Mouse (Mus musculus) erythroblast, embryonic 14.5 days (primary cell): ENCODE measurements around the gene Dscam. TPM values are rescaled to one million over a fixed set of nuclear protein-coding genes. Genes with fewer than 3 reads are reported as not detected.

Experiments used
- H3K27me3 ChIP-seq: 2 replicates; pipeline ENCODE4 v1.6.1; 2012; ENCODE audit warnings: inconsistent platforms; ENCODE audit not compliant: control insufficient read depth
- H3K36me3 ChIP-seq: 2 replicates; pipeline ENCODE4 v1.6.1; 2012; ENCODE audit warnings: mild to moderate bottlenecking, inconsistent platforms; ENCODE audit not compliant: control insufficient read depth
- H3K4me1 ChIP-seq: 2 replicates; pipeline ENCODE4 v1.6.1; 2012; ENCODE audit warnings: inconsistent platforms; ENCODE audit not compliant: control insufficient read depth
- H3K4me3 ChIP-seq: replicated peaks from 2 replicates; pipeline ENCODE3; 2012; ENCODE audit warnings: moderate library complexity, mild to moderate bottlenecking, inconsistent platforms
- H3K9me3 ChIP-seq: 2 replicates; pipeline ENCODE4 v1.6.1; 2012; ENCODE audit warnings: low read length, inconsistent platforms, mixed read lengths; ENCODE audit not compliant: control insufficient read depth
- GATA1 ChIP-seq: IDR thresholded peaks from 2 replicates; pipeline ENCODE4 v1.6.1; 2012; ENCODE audit warnings: low read length, inconsistent platforms, mixed read lengths
- TAL1 ChIP-seq: IDR thresholded peaks from 3 replicates; pipeline ENCODE4 v1.6.1; 2012; ENCODE audit warnings: low read length, inconsistent platforms, mixed read lengths
- polyA plus RNA-seq: library from polyadenylated mRNA; stranded (reverse); fragments of >175 nt; gene quantifications from 2 replicates; pipeline ENCODE4 v1.2.3, GENCODE M21; 2012

The Dscam gene
- polyA plus RNA-seq, 1 experiment = not detected

DNA sequence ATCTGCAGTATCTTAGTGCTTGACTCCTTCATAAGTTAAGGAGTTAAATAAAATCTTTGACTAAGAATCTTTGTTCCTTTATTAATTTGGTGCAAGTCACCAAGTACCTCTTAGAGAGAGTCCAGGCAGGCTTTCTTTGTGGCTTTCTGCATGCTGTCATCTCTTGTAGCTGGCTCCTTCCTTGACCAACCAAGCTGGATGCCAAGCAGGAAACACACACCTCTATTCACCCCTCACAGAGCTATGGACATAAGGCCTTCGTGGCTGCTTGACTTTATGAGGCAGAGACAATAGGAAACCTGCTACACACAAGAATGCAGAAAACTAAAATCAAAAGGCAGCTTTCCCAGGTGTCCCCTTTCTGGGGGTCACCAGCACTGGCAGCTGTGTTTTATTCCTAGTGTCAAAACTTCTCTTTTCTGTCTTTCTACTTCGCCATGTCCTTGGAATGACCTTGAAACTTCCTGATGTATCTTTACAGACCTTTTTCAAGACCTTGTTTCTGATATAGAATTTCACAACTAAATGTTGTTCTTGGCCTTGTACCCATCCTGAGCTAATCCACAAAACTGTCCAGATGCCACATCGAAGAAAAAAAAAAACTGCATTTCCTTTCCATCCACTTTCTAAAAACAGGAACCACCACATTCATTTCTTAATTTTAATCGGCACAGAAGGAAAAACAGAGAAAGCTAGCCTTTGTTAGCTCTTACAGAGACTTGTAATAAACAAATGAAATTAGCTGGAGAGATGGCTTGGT lies 260.0 kb downstream of the Dscam start:
- peaks cover 12% of the 10 kb centered on the region for H3K27me3 ChIP-seq
- H3K36me3 ChIP-seq = peaks cover 3% of the 10 kb centered on the region; the same call in 1 of the 2 replicates
- TF ChIP-seq TAL1 = no peak
- no peak for TF ChIP-seq GATA1
- peaks cover 60% of the 10 kb centered on the region for H3K4me1 ChIP-seq
- H3K9me3 ChIP-seq = no peaks in the 10 kb centered on the region
- H3K4me3 ChIP-seq = no peak overlapping the region

DNA sequence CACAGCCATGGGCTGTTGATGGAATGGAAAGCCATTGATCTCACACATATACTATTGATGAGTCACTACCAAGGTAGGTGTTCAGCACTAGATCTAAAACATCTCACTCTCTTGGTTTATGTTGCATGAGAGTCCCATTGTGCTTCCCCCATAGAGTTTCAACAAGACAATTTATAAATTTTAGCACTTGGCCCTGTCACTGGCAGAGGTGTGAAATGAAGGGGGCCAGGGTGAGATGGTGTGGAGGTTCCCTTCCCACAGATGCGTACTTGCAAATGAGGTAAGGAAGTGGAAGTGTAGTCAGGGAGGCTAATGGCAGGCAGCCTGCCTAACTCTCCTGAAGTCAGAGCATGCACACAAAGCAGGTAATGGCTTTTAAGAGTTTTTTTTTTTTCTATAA lies 262.7 kb downstream of the Dscam start:
- peaks cover 2% of the 10 kb centered on the region; the same call in 1 of the 2 replicates for H3K27me3 ChIP-seq
- no peak overlapping the region for H3K4me3 ChIP-seq
- H3K36me3 ChIP-seq = peaks cover 3% of the 10 kb centered on the region; the same call in 1 of the 2 replicates
- TF ChIP-seq TAL1 (no peak), GATA1 (no peak)
- H3K4me1 ChIP-seq = peaks cover 68% of the 10 kb centered on the region
- no peaks in the 10 kb centered on the region for H3K9me3 ChIP-seq

DNA sequence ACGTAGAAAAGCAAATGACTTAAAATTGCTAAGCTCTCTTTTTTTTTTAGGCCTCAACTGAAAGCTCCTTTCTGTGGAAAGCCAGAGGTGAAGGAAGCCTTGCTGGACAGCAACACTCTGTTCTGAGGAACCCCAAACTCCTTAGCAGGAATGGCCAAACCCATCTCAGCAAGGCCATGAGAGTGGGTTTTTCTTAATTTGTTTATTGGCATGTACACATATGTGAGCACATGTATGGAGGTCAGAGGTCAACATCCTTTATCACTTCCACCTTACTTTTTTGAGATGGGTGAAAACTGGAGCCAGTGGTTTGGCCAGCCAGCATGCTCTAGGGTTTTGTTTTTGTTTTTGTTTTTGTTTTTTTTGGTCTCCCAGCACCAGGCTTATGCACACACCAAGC lies 263.5 kb downstream of the Dscam start:
- no peak for TF ChIP-seq GATA1
- no peak for TF ChIP-seq TAL1
- Histone ChIP-seq H3K27me3 (peaks cover 2% of the 10 kb centered on the region; the same call in 1 of the 2 replicates), H3K9me3 (no peaks in the 10 kb centered on the region), H3K36me3 (peaks cover 3% of the 10 kb centered on the region; the same call in 1 of the 2 replicates), H3K4me3 (no peak overlapping the region), H3K4me1 (peaks cover 75% of the 10 kb centered on the region)

DNA sequence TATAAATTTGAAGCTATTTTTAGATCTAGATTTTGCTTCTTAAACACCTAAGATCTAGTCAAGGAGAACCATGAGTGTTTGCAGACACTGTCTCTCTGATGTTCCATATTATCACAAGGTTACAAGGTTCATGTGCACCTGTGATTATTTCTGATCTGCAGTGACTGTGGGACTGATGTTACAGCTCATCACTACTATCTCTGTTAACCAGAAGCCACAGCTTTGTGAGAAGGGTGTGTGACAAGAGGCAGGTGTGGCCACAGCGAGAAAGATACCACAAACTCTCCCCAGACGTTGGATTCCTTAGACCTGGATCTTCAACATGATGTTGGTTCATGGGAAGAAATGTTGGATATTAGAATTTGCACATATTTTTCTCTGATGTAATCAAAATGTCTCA lies 263.9 kb downstream of the Dscam start:
- TF ChIP-seq GATA1 (peak; percentile 64), TAL1 (peak; percentile 89)
- Histone ChIP-seq H3K27me3 (peaks cover 2% of the 10 kb centered on the region; the same call in 1 of the 2 replicates), H3K4me3 (no peak overlapping the region), H3K9me3 (no peaks in the 10 kb centered on the region), H3K4me1 (peaks cover 74% of the 10 kb centered on the region), H3K36me3 (peaks cover 3% of the 10 kb centered on the region; the same call in 1 of the 2 replicates)

DNA sequence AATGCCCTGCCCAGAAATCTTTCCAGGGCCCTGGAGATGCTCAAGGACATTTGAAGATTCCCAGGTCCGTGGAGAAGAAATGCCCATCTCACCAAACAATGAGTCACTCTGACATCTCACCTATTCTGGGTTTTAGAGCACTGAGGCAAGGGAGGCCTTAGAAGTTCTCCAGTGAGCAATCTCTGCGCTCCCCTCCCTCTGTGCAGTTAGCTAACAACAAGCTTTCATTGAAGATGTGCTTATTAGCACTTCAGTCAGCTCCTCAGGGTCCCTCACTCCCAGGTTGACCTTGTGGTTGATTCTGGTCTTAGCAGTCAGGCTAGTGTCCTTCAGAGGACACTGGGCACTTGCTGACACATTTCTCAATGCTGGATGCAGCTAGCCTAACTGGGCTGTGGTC lies 265.8 kb downstream of the Dscam start:
- peaks cover 70% of the 10 kb centered on the region for H3K4me1 ChIP-seq
- peaks cover 16% of the 10 kb centered on the region for H3K27me3 ChIP-seq

DNA sequence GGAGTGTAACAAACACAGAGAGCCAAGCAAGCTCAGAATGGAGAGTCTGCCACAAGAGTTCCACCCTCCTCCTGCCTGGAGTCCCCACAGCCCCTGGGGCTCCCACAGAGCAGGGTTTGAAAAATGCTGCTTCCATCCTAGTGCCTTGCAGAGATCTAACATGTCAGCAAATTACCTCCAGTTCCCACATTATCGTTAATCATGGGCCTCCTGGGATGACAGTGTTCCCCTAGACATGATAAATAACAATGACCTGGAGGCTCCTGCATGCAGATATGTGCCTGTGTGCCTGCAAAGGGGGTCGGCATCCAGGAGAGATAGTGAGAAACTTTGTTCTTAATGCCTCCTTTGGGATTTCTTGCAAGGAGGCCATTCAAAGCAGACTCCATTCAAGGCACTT lies 266.2 kb downstream of the Dscam start:
- Histone ChIP-seq H3K9me3 (peaks cover 5% of the 10 kb centered on the region; the same call in 1 of the 2 replicates), H3K4me3 (no peak overlapping the region), H3K27me3 (peaks cover 18% of the 10 kb centered on the region), H3K4me1 (peaks cover 66% of the 10 kb centered on the region), H3K36me3 (peaks cover 3% of the 10 kb centered on the region; the same call in 1 of the 2 replicates)
- no peak for TF ChIP-seq GATA1

More for the DNA sequence above, 265.8 kb downstream of the Dscam start:
- TF ChIP-seq GATA1 (no peak), TAL1 (no peak)
- peaks cover 3% of the 10 kb centered on the region; the same call in 1 of the 2 replicates for H3K9me3 ChIP-seq
- no peak overlapping the region for H3K4me3 ChIP-seq
- peaks cover 3% of the 10 kb centered on the region; the same call in 1 of the 2 replicates for H3K36me3 ChIP-seq

DNA sequence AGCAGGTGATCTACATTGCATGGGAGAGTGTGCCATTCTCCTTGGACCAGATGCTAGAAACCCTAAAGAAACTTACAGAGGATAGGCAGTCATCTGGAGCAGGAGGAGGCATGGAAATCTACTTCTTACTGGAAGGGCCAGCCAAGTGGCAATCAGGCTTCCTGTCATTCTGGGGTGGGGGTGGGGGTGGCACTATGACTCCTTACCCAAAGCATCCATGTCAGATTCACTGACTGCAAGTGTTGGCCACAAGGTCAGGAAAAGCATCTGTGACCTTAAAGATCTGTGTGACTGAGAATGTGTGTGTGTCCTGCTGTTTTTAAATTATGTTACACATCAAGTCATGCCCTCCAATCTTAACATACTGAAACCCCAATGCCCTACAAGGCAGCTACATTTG lies 268.0 kb downstream of the Dscam start:
- Histone ChIP-seq H3K36me3 (peaks cover 3% of the 10 kb centered on the region; the same call in 1 of the 2 replicates), H3K4me1 (peaks cover 56% of the 10 kb centered on the region), H3K4me3 (no peak overlapping the region), H3K27me3 (peaks cover 35% of the 10 kb centered on the region), H3K9me3 (peaks cover 6% of the 10 kb centered on the region; the same call in 1 of the 2 replicates)
- TF ChIP-seq TAL1 (no peak), GATA1 (no peak)

DNA sequence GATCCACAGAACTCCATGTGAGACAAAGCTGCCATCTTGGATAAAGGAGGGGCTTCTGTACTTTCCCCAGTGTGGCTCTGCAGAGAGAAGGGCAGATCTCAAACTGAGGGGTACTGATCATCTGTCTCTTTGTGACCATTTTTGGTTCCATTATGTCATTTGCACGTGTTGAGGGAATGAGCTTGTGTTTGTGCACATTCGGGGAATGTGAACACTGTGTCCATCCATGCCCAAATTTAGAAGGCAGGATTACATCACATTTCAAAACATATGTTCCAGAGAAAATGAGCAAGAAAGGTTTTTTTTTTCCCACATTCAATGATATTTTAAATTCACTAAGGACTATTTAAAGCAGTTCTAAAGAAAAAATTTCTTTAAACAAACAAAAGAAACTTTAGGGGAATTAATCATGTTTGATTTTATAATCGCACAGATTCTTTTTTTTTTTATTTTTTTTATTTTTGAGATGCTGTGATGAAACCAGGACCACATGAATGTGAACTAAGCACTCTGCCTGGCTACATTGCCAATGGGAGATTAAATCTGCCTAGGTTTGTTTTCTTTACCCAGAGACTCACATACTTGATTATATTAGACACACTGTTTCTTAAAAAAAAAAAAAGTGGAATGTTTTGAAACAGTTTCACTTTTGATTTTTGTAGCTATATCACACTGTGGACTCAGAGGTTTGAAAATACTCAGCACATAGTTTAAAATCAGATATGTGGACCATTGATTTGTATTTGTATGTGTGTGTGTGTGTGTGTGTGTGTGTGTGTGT lies 269.1 kb downstream of the Dscam start:
- Histone ChIP-seq H3K9me3 (peaks cover 6% of the 10 kb centered on the region; the same call in 1 of the 2 replicates), H3K4me1 (peaks cover 52% of the 10 kb centered on the region), H3K36me3 (no peaks in the 10 kb centered on the region), H3K27me3 (peaks cover 37% of the 10 kb centered on the region), H3K4me3 (no peak overlapping the region)
- TF ChIP-seq TAL1 = no peak
- TF ChIP-seq GATA1 = no peak

DNA sequence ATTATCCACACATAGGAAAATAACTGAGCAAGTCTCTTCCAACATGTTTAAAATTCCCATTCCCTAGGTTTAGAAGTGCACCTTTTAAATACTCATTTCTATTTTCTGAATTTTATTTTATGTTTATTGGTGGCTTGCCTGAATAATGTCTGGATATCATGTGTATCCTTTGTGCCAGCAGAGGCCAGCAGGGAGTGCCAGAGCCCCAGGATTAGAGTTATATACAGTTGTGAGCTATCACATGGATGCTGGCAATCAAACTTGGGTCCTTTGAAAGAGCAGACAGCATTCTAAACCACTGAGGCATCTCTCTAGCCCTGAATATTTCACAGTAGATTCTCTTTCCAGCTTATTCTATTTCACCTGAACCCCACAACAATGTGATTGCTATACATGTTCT lies 271.2 kb downstream of the Dscam start:
- Histone ChIP-seq H3K27me3 (peaks cover 43% of the 10 kb centered on the region), H3K4me3 (no peak overlapping the region), H3K9me3 (peaks cover 6% of the 10 kb centered on the region; the same call in 1 of the 2 replicates), H3K36me3 (no peaks in the 10 kb centered on the region), H3K4me1 (peaks cover 31% of the 10 kb centered on the region)
- no peak for TF ChIP-seq GATA1
- no peak for TF ChIP-seq TAL1
